Mouse (Mus musculus): ENCODE measurements around the gene Casc3. TPM values are rescaled to one million over a fixed set of nuclear protein-coding genes. Genes with fewer than 3 reads are reported as not detected.
A peak's percentile ranks its signal among the peaks of the same experiment; 100 is the strongest.

Casc3 gene
- total RNA-seq, 4 experiments from 2014 or later = 53.6 to 57.8 (median 54.1) TPM

- peak in 1 of 2 experiments; percentile 58 for DNase-seq (ENCODE audit: low spot score in 2 of 2)
These were observed 32.0 kb upstream of the Casc3 start for GRCm38 (mm10) chr11:98772667-98773171.

DNA sequence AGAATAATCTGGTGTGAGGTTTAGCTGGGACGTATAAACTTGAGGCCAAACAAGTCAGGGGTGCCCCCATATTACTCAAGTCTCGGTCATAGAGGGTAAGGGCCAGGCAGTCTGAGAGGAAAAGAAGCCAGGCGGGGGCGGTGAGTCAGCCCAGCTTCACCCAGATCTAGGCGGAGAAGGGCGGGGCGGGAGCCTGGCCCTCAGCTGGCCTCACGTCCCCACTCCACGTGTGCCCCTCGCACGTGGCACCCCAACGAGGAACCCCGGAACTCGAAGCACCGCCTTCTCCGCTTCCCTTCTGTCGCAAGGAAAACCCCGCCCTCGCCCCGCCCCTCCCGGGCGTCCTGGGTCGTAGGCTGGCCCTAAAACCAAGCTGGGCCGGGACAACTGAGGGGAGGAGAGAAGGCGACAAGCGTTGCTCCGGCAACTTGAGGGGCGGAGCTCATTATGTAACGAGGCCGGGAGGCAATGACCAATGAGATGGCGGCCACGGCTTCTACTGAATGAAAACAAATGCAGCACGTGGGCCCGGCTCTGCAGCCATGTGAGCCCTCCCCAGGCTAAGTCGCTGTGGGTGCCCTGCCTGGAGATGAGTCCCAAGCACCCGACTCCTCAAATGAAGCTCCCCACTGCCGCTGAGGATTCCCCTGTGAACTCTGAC lies 30.9 kb upstream of the Casc3 start:
- DNase-seq (ENCODE audit: low spot score in 2 of 2) = peak; percentile 99 to 100

- peak in 1 of 2 experiments; percentile 99 for DNase-seq (ENCODE audit: low spot score in 2 of 2)
These were observed 29.9 kb upstream of the Casc3 start, which contains the start of gene Nr1d1 for GRCm38 (mm10) chr11:98774582-98775347. TSS of gene Nr1d1 (minus strand) at chr11:98775333.

DNA sequence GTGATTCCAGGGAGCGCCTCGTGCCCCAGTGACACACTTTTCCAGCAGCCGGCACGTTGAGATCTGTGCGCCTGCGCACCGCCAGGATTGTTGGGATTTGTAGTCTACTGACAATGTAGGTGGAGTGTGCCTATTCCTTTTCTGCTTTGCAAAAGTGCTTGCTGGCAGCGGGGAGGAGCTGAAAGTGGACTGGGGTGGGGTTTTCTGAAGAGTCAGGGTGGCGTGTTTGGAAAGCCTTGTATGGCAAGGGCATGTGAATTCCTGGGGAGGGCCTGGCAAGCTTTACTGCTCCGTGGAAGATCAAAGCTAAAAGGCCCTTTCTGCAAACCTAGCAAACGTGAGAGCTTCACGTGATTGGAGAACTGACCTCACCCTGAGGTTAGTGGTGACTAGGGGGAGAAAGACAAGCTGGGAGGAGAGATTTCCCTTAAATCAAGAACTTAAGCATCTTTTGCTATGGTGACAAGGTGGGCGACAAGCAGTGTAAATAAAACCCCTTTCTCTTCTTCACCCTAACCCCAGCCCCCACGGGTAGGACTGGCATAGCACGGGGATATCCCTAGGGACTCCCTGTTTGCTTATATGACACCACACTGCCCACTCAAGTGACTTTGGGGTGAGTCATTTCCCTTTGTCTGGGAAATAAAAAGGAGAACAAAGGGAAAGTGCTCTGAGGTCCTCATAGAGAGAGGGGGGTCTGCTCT lies 29.2 kb upstream of the Casc3 start:
- DNase-seq (ENCODE audit: low spot score in 2 of 2) = peak in 1 of 2 experiments; percentile 100

GRCm38 (mm10) chr11:98776052-98776764 lies 28.5 kb upstream of the Casc3 start:
- no peak for DNase-seq (ENCODE audit: low spot score in 2 of 2)

DNA sequence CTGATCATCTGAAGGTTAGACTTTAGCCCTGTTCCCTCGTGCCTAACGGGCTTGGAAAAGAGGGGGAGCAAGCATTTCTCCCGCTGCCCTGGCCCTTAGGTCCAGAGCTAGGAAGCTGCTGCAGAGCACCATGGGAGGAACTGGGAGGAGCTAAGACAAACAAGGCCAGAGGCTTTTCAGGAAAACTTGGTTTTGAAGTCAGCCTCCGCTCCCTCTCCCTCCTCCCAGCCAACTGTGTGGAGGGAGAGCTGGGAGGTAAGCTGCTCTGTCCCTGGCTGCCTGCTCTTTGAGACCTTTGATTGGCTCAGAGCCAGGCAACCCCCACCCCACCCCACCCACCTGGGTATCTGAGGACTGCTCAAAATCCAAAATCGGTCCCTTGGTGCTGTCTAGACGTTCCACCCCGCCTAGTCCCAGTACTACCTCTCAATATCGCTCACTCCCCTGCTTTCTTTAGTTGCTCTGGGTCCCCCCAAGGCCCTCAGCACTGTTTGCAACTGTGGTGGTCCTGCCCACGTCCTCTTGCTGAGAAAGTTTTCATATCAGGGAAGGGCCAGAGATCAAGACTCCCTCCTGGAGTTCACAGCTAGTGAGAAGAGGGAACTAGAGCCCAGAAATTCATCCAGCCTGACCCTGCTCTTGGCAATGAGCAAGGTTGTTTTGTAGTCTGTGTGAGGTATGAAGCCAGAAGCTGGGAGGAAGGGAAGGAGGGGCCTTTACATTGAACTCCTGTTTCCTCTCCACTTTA lies 27.7 kb upstream of the Casc3 start:
- DNase-seq (ENCODE audit: low spot score in 2 of 2) = no peak

GRCm38 (mm10) chr11:98777888-98778287 lies 26.8 kb upstream of the Casc3 start:
- DNase-seq (ENCODE audit: low spot score in 2 of 2) = no peak

GRCm38 (mm10) chr11:98781851-98782512 lies 22.7 kb upstream of the Casc3 start:
- peak in 1 of 2 experiments; percentile 88 for DNase-seq (ENCODE audit: low spot score in 2 of 2)

- peak in 1 of 2 experiments; percentile 44 for DNase-seq (ENCODE audit: low spot score in 2 of 2)
These were observed 22.0 kb upstream of the Casc3 start for GRCm38 (mm10) chr11:98782651-98783235.

DNA sequence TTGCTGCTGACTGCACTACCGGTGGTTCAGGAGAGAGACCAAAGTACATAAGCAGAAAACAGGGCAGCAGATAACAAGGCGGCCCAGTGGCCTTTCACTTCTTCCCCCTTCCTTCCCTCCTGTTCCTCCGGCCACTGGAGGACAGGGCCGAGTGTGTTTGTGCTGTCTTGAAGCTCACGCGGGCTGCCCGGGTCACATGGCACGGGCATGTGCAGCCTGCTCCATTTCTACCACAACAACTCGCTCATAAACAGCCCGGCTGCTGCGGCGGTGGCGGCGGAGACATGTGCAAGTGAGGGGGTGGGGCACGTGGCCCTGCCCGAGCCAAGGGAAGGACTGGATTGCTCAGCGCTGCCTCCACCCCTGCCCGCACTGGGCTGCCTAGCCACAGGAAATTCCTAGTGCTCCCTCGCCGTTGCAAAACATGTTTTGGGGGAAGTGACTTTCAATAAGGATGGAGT lies 21.4 kb upstream of the Casc3 start:
- DNase-seq (ENCODE audit: low spot score in 2 of 2) = peak; percentile 92 to 99

DNA sequence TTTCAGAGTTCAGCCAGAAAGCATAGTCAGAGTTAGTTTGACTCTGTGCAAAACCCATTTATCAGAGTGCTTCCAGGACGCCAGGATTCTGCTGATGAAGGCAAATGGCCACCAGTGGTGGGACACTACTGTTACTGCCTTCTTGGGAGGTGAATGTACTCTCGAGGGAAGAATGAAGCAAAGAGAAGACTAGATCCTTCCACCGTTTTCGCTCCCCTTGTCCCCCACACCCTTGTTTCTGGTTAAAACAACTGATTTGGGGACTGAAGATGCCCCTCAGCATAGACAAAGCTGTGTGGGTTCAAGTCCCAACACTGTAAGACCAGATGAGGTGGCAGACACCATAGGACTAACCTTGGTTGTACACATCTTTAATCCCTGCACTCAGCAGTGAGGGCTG lies 20.6 kb upstream of the Casc3 start:
- no peak for DNase-seq (ENCODE audit: low spot score in 2 of 2)

- no peak for DNase-seq (ENCODE audit: low spot score in 2 of 2)
These were observed 19.5 kb upstream of the Casc3 start for GRCm38 (mm10) chr11:98785214-98785613.

GRCm38 (mm10) chr11:98785772-98786281 lies 18.9 kb upstream of the Casc3 start:
- peak; percentile 72 to 89 for DNase-seq (ENCODE audit: low spot score in 2 of 2)

DNA sequence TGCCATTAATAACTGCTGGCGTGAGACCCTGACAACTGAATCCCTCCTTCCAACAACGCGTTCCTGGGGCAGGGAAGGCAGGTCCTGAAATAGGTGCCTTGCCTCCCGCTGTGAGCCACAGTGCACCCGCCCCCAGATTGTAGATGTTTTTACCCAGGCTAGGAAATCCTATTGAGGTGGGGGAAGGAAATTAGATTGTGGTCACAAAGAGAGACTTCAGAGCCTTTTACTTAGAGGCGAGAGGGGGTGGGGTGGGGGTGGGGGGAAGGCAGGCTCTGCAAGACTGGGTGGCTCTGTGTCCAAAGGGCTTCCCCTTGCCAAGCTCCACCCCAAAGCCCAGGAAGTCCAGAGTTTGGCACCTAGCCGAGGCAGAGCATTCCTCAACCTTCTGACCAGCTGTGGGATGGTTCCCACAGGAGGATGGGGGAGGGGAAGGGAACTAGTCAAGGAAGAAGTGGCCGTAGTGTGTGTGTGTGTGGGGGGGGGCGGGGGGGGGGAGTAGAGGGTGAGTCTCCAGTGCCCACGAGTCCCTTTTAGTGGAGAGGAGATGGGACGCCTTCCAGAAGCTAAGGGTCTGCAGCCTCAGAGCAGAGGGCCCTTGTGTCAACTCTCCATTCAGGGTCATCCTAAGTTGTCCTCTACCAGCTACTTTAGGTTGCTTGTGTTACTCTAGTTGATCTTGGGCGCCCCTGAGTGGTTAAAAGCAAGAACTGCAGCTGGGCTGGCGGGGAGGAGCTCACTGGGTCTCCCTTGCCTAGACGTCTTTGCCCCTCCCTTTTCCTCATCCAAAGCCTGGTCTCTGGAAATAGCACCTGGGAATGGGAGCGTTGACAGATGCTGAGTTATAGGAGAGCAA lies 18.1 kb upstream of the Casc3 start:
- DNase-seq (ENCODE audit: low spot score in 2 of 2) = peak; percentile 90 to 91

- no peak for DNase-seq (ENCODE audit: low spot score in 2 of 2)
These were observed 17.5 kb upstream of the Casc3 start for GRCm38 (mm10) chr11:98787229-98787628.

DNA sequence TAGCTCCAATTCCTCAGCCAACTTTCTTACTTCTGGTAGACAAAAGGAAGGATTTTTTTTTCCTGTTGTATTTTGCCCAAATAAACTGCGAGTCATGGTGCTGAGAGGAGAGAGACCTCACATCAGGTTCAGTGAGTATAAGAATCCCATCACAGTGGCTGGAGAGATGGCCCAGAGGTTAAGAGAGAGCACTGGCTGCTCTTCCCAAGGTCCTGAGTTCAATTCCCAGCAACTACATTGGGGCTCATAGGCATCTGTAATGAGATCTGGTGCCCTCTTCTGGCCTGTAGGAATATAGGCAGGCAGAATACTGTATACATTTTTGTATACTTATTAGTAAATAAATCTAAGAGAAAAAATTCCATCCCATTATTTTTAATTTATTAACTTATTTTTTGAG lies 17.0 kb upstream of the Casc3 start:
- no peak for DNase-seq (ENCODE audit: low spot score in 2 of 2)

GRCm38 (mm10) chr11:98788139-98788538 lies 16.6 kb upstream of the Casc3 start:
- no peak for DNase-seq (ENCODE audit: low spot score in 2 of 2)

GRCm38 (mm10) chr11:98788550-98789218 lies 16.0 kb upstream of the Casc3 start:
- DNase-seq (ENCODE audit: low spot score in 2 of 2) = peak; percentile 68 to 83

Measured in left cerebral cortex, adult 8-10 months (tissue).